Mouse (Mus musculus) limb, embryonic 12.5 days (tissue): ENCODE measurements around the gene Hhat. TPM values are rescaled to one million over a fixed set of nuclear protein-coding genes. Genes with fewer than 3 reads are reported as not detected.

Experiments used
- ATAC-seq: fragments of 200-750 bp; cut with Nextera tagmentation; 2 replicates; pipeline ENCODE4 v1.8.0; 2017; ENCODE audit warnings: low read depth, moderate TSS enrichment; ENCODE audit not compliant: insufficient number of reproducible peaks, insufficient read depth, low FRiP score, low TSS enrichment
- H3K27ac ChIP-seq: fragments of 300-500 bp; sonication (generic); 2 replicates; pipeline ENCODE4 v1.5.1; 2016; ENCODE audit warnings: mild to moderate bottlenecking, moderate library complexity
- H3K27me3 ChIP-seq: fragments of 300-500 bp; sonication (generic); 2 replicates; pipeline ENCODE4 v1.6.1; 2016; ENCODE audit warnings: mild to moderate bottlenecking, moderate library complexity
- H3K36me3 ChIP-seq: fragments of 300-500 bp; sonication (generic); 2 replicates; pipeline ENCODE4 v1.6.1; 2016; ENCODE audit warnings: mild to moderate bottlenecking, moderate library complexity
- H3K4me1 ChIP-seq: fragments of 300-500 bp; sonication (generic); replicated peaks from 2 replicates; pipeline ENCODE4 v1.6.1; 2016
- H3K4me2 ChIP-seq: fragments of 300-500 bp; sonication (generic); 2 replicates; pipeline ENCODE4 v1.6.1; 2016; ENCODE audit warnings: mild to moderate bottlenecking, moderate library complexity
- H3K4me3 ChIP-seq: fragments of 300-500 bp; sonication (generic); replicated peaks from 2 replicates; pipeline ENCODE4 v1.5.1; 2016; ENCODE audit warnings: mild to moderate bottlenecking
- H3K9ac ChIP-seq: fragments of 300-500 bp; sonication (generic); replicated peaks from 2 replicates; pipeline ENCODE4 v1.6.1; 2016; ENCODE audit warnings: mild to moderate bottlenecking, moderate library complexity
- H3K9me3 ChIP-seq: fragments of 300-500 bp; sonication (generic); 2 replicates; pipeline ENCODE4 v1.6.1; 2016; ENCODE audit warnings: mild to moderate bottlenecking, moderate library complexity
- WGBS: fragments of 180-500 bp; shearing (Covaris S2); methylation state at CpG from one replicate; pipeline ENCODE4 v1.1.7; 2016; 5-methylcytosine and 5-hydroxymethylcytosine counted together
- polyA plus RNA-seq: library from polyadenylated mRNA; unstranded; fragments of >200 nt; fragmentation: Nextera tagmentation; extraction: Ambion mirVana; gene quantifications from 2 replicates; pipeline ENCODE4 v1.2.1, GENCODE M21; 2016

Hhat gene
- polyA plus RNA-seq, 1 experiment from 2014 or later: 12.0 TPM

- WGBS: 77% methylated on average over 4 of the region's 4 CpGs
- no peak for ATAC-seq
- peaks cover 10% of the 10 kb centered on the region; the same call in 1 of the 2 replicates for H3K4me1 ChIP-seq
- no peaks in the 10 kb centered on the region for H3K36me3 ChIP-seq
- no peak overlapping the region for H3K27ac ChIP-seq
- H3K27me3 ChIP-seq: no peaks in the 10 kb centered on the region
- H3K4me2 ChIP-seq: no peak overlapping the region
- no peaks in the 10 kb centered on the region for H3K9me3 ChIP-seq
- no peak overlapping the region for H3K4me3 ChIP-seq
- H3K9ac ChIP-seq: no peak overlapping the region
Measured at GRCm38 (mm10) chr1:192451722-192452121, 319.3 kb downstream of the Hhat start.

DNA sequence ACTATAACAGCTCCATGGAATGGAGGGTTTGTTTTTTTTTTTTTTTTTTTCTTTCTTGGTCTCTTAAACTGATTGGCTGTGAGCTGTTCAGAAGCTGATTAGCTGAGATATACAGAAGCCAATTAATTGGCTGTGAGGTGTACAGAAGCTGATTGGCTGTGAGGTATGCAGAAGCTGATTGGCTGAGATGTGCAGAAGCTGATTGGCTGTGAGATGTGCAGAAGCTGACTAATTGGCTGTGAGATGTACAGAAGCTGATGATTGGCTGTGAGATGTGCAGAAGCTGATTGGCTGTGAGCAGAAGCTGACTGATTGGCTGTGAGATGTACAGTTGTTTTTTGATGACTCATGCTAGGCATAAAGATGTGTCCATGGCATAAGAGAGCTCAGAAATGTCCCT, 320.6 kb downstream of the Hhat start:
- peaks cover 10% of the 10 kb centered on the region; the same call in 1 of the 2 replicates for H3K4me1 ChIP-seq
- H3K4me2 ChIP-seq: no peak overlapping the region
- H3K9me3 ChIP-seq: no peaks in the 10 kb centered on the region
- H3K9ac ChIP-seq: no peak overlapping the region
- ATAC-seq: no peak
- no peaks in the 10 kb centered on the region for H3K36me3 ChIP-seq
- H3K27ac ChIP-seq: no peak overlapping the region
- no peak overlapping the region for H3K4me3 ChIP-seq
- no peaks in the 10 kb centered on the region for H3K27me3 ChIP-seq

- WGBS: 74% methylated on average over 4 of the region's 4 CpGs
- no peaks in the 10 kb centered on the region for H3K36me3 ChIP-seq
- H3K9me3 ChIP-seq: no peaks in the 10 kb centered on the region
- no peak overlapping the region for H3K4me2 ChIP-seq
- peaks cover 12% of the 10 kb centered on the region; the same call in 1 of the 2 replicates for H3K4me1 ChIP-seq
- no peaks in the 10 kb centered on the region for H3K27me3 ChIP-seq
- ATAC-seq: no peak
- no peak overlapping the region for H3K4me3 ChIP-seq
- no peak overlapping the region for H3K9ac ChIP-seq
- H3K27ac ChIP-seq: no peak overlapping the region
Measured at GRCm38 (mm10) chr1:192449572-192450351, 321.3 kb downstream of the Hhat start.

- H3K9me3 ChIP-seq: no peaks in the 10 kb centered on the region
- no peaks in the 10 kb centered on the region for H3K27me3 ChIP-seq
- H3K4me1 ChIP-seq: peaks cover 13% of the 10 kb centered on the region; the same call in 1 of the 2 replicates
- no peak overlapping the region for H3K9ac ChIP-seq
- WGBS: 88% methylated on average over 1 of the region's 1 CpGs
- no peaks in the 10 kb centered on the region for H3K36me3 ChIP-seq
- H3K4me3 ChIP-seq: no peak overlapping the region
- no peak for ATAC-seq
- no peak overlapping the region for H3K4me2 ChIP-seq
- no peak overlapping the region for H3K27ac ChIP-seq
Measured at GRCm38 (mm10) chr1:192448512-192448911, 322.5 kb downstream of the Hhat start.

- Histone ChIP-seq H3K9ac (no peak overlapping the region), H3K27me3 (no peaks in the 10 kb centered on the region), H3K9me3 (no peaks in the 10 kb centered on the region), H3K4me1 (peaks cover 13% of the 10 kb centered on the region; the same call in 1 of the 2 replicates), H3K27ac (no peak overlapping the region), H3K4me2 (no peak overlapping the region), H3K36me3 (no peaks in the 10 kb centered on the region), H3K4me3 (no peak overlapping the region)
- 53% methylated on average over 2 of the region's 2 CpGs for WGBS
- ATAC-seq: no peak
Measured at GRCm38 (mm10) chr1:192447666-192448065, 323.4 kb downstream of the Hhat start.

Other genes starting within 250 kb of the Hhat start
- 80.4 and 85.1 TPM in 2 replicates for gene Sertad4, start 84.5 kb upstream of the Hhat start, polyA plus RNA-seq